In the genomic region with DNA sequence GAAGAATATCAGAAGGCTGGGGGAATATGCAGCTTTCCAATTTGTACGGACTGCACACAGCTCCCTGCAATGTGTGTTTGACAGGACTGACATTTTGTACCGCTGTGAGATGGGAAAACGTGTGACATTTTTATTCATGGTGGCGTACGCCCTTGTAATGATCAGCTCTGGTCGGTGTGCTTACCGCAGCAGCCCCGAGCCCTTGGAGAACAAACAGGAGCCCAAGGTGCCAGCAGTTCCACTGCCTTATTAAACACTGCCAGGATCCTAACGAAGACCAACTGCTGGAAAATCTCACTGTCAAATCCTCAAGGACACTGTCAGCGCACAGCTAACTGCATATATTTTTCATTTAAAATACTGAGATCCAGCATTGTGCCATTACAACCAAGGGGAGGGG, we compare ENCODE assay signal across 30 mouse cellular contexts. TPM values are rescaled to one million over a fixed set of nuclear protein-coding genes. Genes with fewer than 3 reads are reported as not detected.
DNase-seq lines count a peak whose midpoint lies in the region; ATAC-seq and TF ChIP-seq lines count a peak whose summit lies in the region.
"Had no signal": no experiment of that assay in that cellular context is flagged by ENCODE, and none has a peak within 500 bp of the region (broad histone marks: within the 10 kb centered on the region; RNA-seq: fewer than 3 reads in every experiment).

No protein-coding gene starts in this region.

- no peak for DNase-seq in forebrain, embryonic 11.5 days (ENCODE audit: low spot score)
- no peak for DNase-seq in hindbrain, embryonic 14.5 days (ENCODE audit: low spot score)
- no peak for DNase-seq in midbrain, postnatal 0 days (ENCODE audit: low spot score)
- DNase-seq in kidney, postnatal 10 days = no peak
- DNase-seq: adrenal gland, postnatal 10 days; cerebellum, adult 11-12 months; cerebellum, adult 9-11 months; embryo, embryonic 11 days; gastrocnemius, postnatal 25 days; heart, adult 11 months; kidney, adult 9 months; kidney, postnatal 14 days; layer of hippocampus, adult 9-11 months; liver, embryonic 13.5 days; lung, adult 18-20 months; retina, postnatal 1 day; right cerebral cortex, postnatal 14 days had no signal

- no peak for TF ChIP-seq CTCF in midbrain, postnatal 0 days (IDR thresholded peaks at IDR 0.05)

- H3K4me1 ChIP-seq in forebrain, embryonic 12.5 days = peaks cover 36% of the 10 kb centered on the region
- peaks cover 17% of the 10 kb centered on the region for H3K4me1 ChIP-seq in forebrain, embryonic 11.5 days (replicated peaks; ENCODE audit: control insufficient read depth, insufficient read depth, low read length)
- H3K4me1 ChIP-seq in hindbrain, embryonic 14.5 days (replicated peaks; ENCODE audit: control insufficient read depth, insufficient read depth, low read length) = peaks cover 32% of the 10 kb centered on the region
- H3K4me1 ChIP-seq in hindbrain, embryonic 12.5 days = peaks cover 20% of the 10 kb centered on the region
- H3K4me1 ChIP-seq in hindbrain, embryonic 16.5 days (ENCODE audit: control insufficient read depth, insufficient read depth, low read depth, low read length) = peaks cover 18% of the 10 kb centered on the region
- H3K4me1 ChIP-seq in midbrain, postnatal 0 days (ENCODE audit: insufficient read depth, low read length) = peaks cover 9% of the 10 kb centered on the region; the same call in 1 of the 2 replicates
- H3K4me1 ChIP-seq: limb, embryonic 15.5 days; liver, embryonic 13.5 days had no signal

- H3K4me2 ChIP-seq in forebrain, embryonic 12.5 days = no peak overlapping the region
- no peak overlapping the region for H3K4me2 ChIP-seq in forebrain, embryonic 11.5 days (ENCODE audit: low read depth, low read length, severe bottlenecking)
- H3K4me2 ChIP-seq in hindbrain, embryonic 14.5 days (replicated peaks) = no peak overlapping the region
- no peak overlapping the region for H3K4me2 ChIP-seq in hindbrain, embryonic 12.5 days (replicated peaks)
- H3K4me2 ChIP-seq in hindbrain, embryonic 16.5 days (ENCODE audit: low read length) = no peak overlapping the region
- H3K4me2 ChIP-seq in midbrain, postnatal 0 days (ENCODE audit: low read depth, low read length, poor library complexity, severe bottlenecking) = no peak overlapping the region
- H3K4me2 ChIP-seq: embryonic facial prominence, embryonic 12.5 days; heart, embryonic 15.5 days; limb, embryonic 15.5 days; liver, embryonic 13.5 days; neural tube, embryonic 15.5 days had no signal

- no peaks in the 10 kb centered on the region for H3K36me3 ChIP-seq in forebrain, embryonic 12.5 days (replicated peaks)
- H3K36me3 ChIP-seq in forebrain, embryonic 11.5 days (ENCODE audit: control insufficient read depth, insufficient read depth, low read length) = no peaks in the 10 kb centered on the region
- no peaks in the 10 kb centered on the region for H3K36me3 ChIP-seq in hindbrain, embryonic 14.5 days (replicated peaks; ENCODE audit: control insufficient read depth, insufficient read depth)
- no peaks in the 10 kb centered on the region for H3K36me3 ChIP-seq in hindbrain, embryonic 12.5 days
- H3K36me3 ChIP-seq in hindbrain, embryonic 16.5 days (ENCODE audit: control insufficient read depth, insufficient read depth, low read length) = no peaks in the 10 kb centered on the region
- H3K36me3 ChIP-seq in midbrain, postnatal 0 days (ENCODE audit: insufficient read depth, low read length) = no peaks in the 10 kb centered on the region; the same call in 1 of the 2 replicates
- H3K36me3 ChIP-seq: embryonic facial prominence, embryonic 12.5 days; heart, embryonic 10.5 days; heart, embryonic 15.5 days; liver, embryonic 13.5 days; neural tube, embryonic 15.5 days had no signal

- no peak for ATAC-seq in forebrain, embryonic 12.5 days (ENCODE audit: low FRiP score)
- ATAC-seq in forebrain, embryonic 11.5 days (replicated peaks; ENCODE audit: low FRiP score) = no peak
- peak; percentile 11; the same call in 1 of the 2 replicates for ATAC-seq in hindbrain, embryonic 14.5 days (ENCODE audit: low FRiP score)
- no peak for ATAC-seq in hindbrain, embryonic 12.5 days (ENCODE audit: low FRiP score)
- ATAC-seq in hindbrain, embryonic 16.5 days = peak; percentile 38; the same call in 1 of the 2 replicates
- peak; percentile 24; the same call in 1 of the 2 replicates for ATAC-seq in midbrain, postnatal 0 days (ENCODE audit: low FRiP score)
- ATAC-seq: intestine, postnatal 0 days; lung, postnatal 0 days had no signal

- no peak overlapping the region for H3K4me3 ChIP-seq in forebrain, embryonic 12.5 days (replicated peaks)
- no peak overlapping the region for H3K4me3 ChIP-seq in forebrain, embryonic 11.5 days (ENCODE audit: low read depth, low read length)
- no peak overlapping the region for H3K4me3 ChIP-seq in hindbrain, embryonic 14.5 days (replicated peaks; ENCODE audit: low read length)
- H3K4me3 ChIP-seq in hindbrain, embryonic 12.5 days = no peak overlapping the region
- no peak overlapping the region for H3K4me3 ChIP-seq in hindbrain, embryonic 16.5 days (ENCODE audit: low read length)
- H3K4me3 ChIP-seq in midbrain, postnatal 0 days (ENCODE audit: low read depth, low read length) = no peak overlapping the region
- H3K4me3 ChIP-seq: embryonic facial prominence, embryonic 12.5 days; heart, embryonic 10.5 days; heart, embryonic 15.5 days; limb, embryonic 10.5 days; limb, embryonic 15.5 days; liver, embryonic 13.5 days; megakaryocyte, embryonic 14.5 days; neural tube, embryonic 15.5 days had no signal

- no peaks in the 10 kb centered on the region for H3K27me3 ChIP-seq in forebrain, embryonic 12.5 days
- no peaks in the 10 kb centered on the region for H3K27me3 ChIP-seq in forebrain, embryonic 11.5 days (ENCODE audit: control insufficient read depth, insufficient read depth, low read length)
- no peaks in the 10 kb centered on the region for H3K27me3 ChIP-seq in hindbrain, embryonic 14.5 days (ENCODE audit: control insufficient read depth, insufficient read depth, low read length)
- no peaks in the 10 kb centered on the region for H3K27me3 ChIP-seq in hindbrain, embryonic 12.5 days
- no peaks in the 10 kb centered on the region for H3K27me3 ChIP-seq in hindbrain, embryonic 16.5 days (replicated peaks; ENCODE audit: control insufficient read depth, insufficient read depth, low read length)
- no peaks in the 10 kb centered on the region for H3K27me3 ChIP-seq in midbrain, postnatal 0 days (ENCODE audit: insufficient read depth, low read length)
- H3K27me3 ChIP-seq: CH12.LX; embryonic facial prominence, embryonic 12.5 days; heart, embryonic 15.5 days; limb, embryonic 15.5 days; liver, embryonic 13.5 days; neural tube, embryonic 15.5 days had no signal

- peak overlapping the region; percentile 59 for H3K27ac ChIP-seq in forebrain, embryonic 12.5 days
- no peak overlapping the region for H3K27ac ChIP-seq in forebrain, embryonic 11.5 days (ENCODE audit: low read depth, low read length)
- H3K27ac ChIP-seq in hindbrain, embryonic 14.5 days = peak overlapping the region; percentile 40
- H3K27ac ChIP-seq in hindbrain, embryonic 12.5 days = no peak overlapping the region
- no peak overlapping the region for H3K27ac ChIP-seq in hindbrain, embryonic 16.5 days (ENCODE audit: low read depth, low read length)
- peak overlapping the region; percentile 67; the same call in 1 of the 2 replicates for H3K27ac ChIP-seq in midbrain, postnatal 0 days (ENCODE audit: low read depth, low read length)
- H3K27ac ChIP-seq: embryonic facial prominence, embryonic 12.5 days; heart, embryonic 10.5 days; heart, embryonic 15.5 days; limb, embryonic 10.5 days; limb, embryonic 15.5 days; liver, embryonic 13.5 days; neural tube, embryonic 15.5 days had no signal

- no peak overlapping the region for H3K9ac ChIP-seq in forebrain, embryonic 12.5 days
- no peak overlapping the region for H3K9ac ChIP-seq in forebrain, embryonic 11.5 days (ENCODE audit: low read length)
- H3K9ac ChIP-seq in hindbrain, embryonic 14.5 days = no peak overlapping the region
- no peak overlapping the region for H3K9ac ChIP-seq in hindbrain, embryonic 12.5 days
- no peak overlapping the region for H3K9ac ChIP-seq in hindbrain, embryonic 16.5 days (ENCODE audit: low read depth, low read length)
- no peak overlapping the region for H3K9ac ChIP-seq in midbrain, postnatal 0 days (replicated peaks; ENCODE audit: low read length, poor library complexity, severe bottlenecking)
- H3K9ac ChIP-seq: embryonic facial prominence, embryonic 12.5 days; heart, embryonic 15.5 days; limb, embryonic 15.5 days; liver, embryonic 13.5 days; neural tube, embryonic 15.5 days had no signal

- H3K9me3 ChIP-seq in forebrain, embryonic 12.5 days = no peaks in the 10 kb centered on the region
- no peaks in the 10 kb centered on the region for H3K9me3 ChIP-seq in forebrain, embryonic 11.5 days (ENCODE audit: control insufficient read depth, low read length)
- H3K9me3 ChIP-seq in hindbrain, embryonic 14.5 days (ENCODE audit: control insufficient read depth, low read length) = no peaks in the 10 kb centered on the region
- no peaks in the 10 kb centered on the region for H3K9me3 ChIP-seq in hindbrain, embryonic 12.5 days (replicated peaks)
- H3K9me3 ChIP-seq in hindbrain, embryonic 16.5 days (ENCODE audit: control insufficient read depth, low read length) = no peaks in the 10 kb centered on the region
- H3K9me3 ChIP-seq in midbrain, postnatal 0 days (ENCODE audit: low read length) = no peaks in the 10 kb centered on the region
- H3K9me3 ChIP-seq: embryonic facial prominence, embryonic 12.5 days; heart, embryonic 10.5 days; heart, embryonic 15.5 days; limb, embryonic 10.5 days; limb, embryonic 15.5 days; liver, embryonic 13.5 days; megakaryocyte, embryonic 14.5 days; neural tube, embryonic 15.5 days had no signal

- WGBS in forebrain, embryonic 12.5 days = 65% methylated on average over 10 of the region's 10 CpGs
- 78% methylated on average over 10 of the region's 10 CpGs for WGBS in forebrain, embryonic 11.5 days
- WGBS in hindbrain, embryonic 14.5 days = 57% methylated on average over 10 of the region's 10 CpGs
- WGBS in hindbrain, embryonic 12.5 days = 78% methylated on average over 10 of the region's 10 CpGs
- WGBS in hindbrain, embryonic 16.5 days = 56% methylated on average over 10 of the region's 10 CpGs
- 45% methylated on average over 10 of the region's 10 CpGs for WGBS in midbrain, postnatal 0 days

RNA-seq across cellular contexts. Expression of a gene that starts 56.2 kb away (rescaled TPM):
- polyA plus RNA-seq in forebrain, embryonic 12.5 days (2016; fragmentation: Nextera tagmentation; extraction: Ambion mirVana) = 24.8 and 24.9 TPM in 2 replicates
- polyA plus RNA-seq in forebrain, embryonic 11.5 days (2014; fragmentation: Nextera tagmentation; extraction: Ambion mirVana) = 29.6 and 32.7 TPM in 2 replicates
- polyA plus RNA-seq in hindbrain, embryonic 14.5 days (2014; fragmentation: Nextera tagmentation; extraction: Ambion mirVana) = 4.5 and 6.3 TPM in 2 replicates
- 12.3 and 14.7 TPM in 2 replicates for polyA plus RNA-seq in hindbrain, embryonic 12.5 days (2016; fragmentation: Nextera tagmentation; extraction: Ambion mirVana)
- 3.7 and 4.5 TPM in 2 replicates for polyA plus RNA-seq in hindbrain, embryonic 16.5 days (2015; fragmentation: Nextera tagmentation; extraction: Ambion mirVana)
- total RNA-seq in midbrain, postnatal 0 days (2014; rRNA removed) = 3.7 and 4.8 TPM in 2 replicates
- 1.6 and 1.7 TPM in 2 replicates for polyA plus RNA-seq in midbrain, postnatal 0 days (2015; fragmentation: Nextera tagmentation; extraction: Ambion mirVana)
- total RNA-seq: gastrocnemius, postnatal 25 days had no signal

Comparison
In these comparisons a context has a peak if more than half of its experiments do, and no peak if none do; other contexts are left out.
1. ATAC-seq: peak in hindbrain, embryonic 14.5 days (single experiment), hindbrain, embryonic 16.5 days (single experiment) and midbrain, postnatal 0 days (single experiment); none in forebrain, embryonic 12.5 days (single experiment), forebrain, embryonic 11.5 days (single experiment) and hindbrain, embryonic 12.5 days (single experiment).
2. H3K27ac ChIP-seq: peak in forebrain, embryonic 12.5 days (single experiment), hindbrain, embryonic 14.5 days (single experiment) and midbrain, postnatal 0 days (single experiment); none in forebrain, embryonic 11.5 days (single experiment), hindbrain, embryonic 12.5 days (single experiment) and hindbrain, embryonic 16.5 days (single experiment).